Mouse (Mus musculus): Measurements from ENCODE around the gene AL731706.2. TPM values are rescaled to one million over a fixed set of nuclear protein-coding genes. Genes with fewer than 3 reads are reported as not detected.

The AL731706.2 gene
- 34.1 and 36.1 TPM in 2 replicates for polyA plus RNA-seq (2015; fragmentation: Nextera tagmentation; extraction: Ambion mirVana)

- no peak for ATAC-seq (ENCODE audit: low FRiP score, low read depth)
- no peak within 1 kb of the TSS for H3K4me3 ChIP-seq
Measured at GRCm38 (mm10) chr2:136885579-136885978, at the start of gene AL731706.2. AL731706.2 (minus strand) TSS chr2:136885679.

GRCm38 (mm10) chr2:136921003-136921408 is 35.5 kb upstream of the AL731706.2 start:
- H3K27ac ChIP-seq (replicated peaks): no peak overlapping the region
- H3K36me3 ChIP-seq: no peaks in the 10 kb centered on the region
- H3K4me1 ChIP-seq (replicated peaks): no peaks in the 10 kb centered on the region; the same call in 1 of the 2 replicates
- no peak overlapping the region for H3K9ac ChIP-seq
- H3K9me3 ChIP-seq: no peaks in the 10 kb centered on the region
- H3K4me3 ChIP-seq: no peak overlapping the region
- ATAC-seq (ENCODE audit: low FRiP score, low read depth): no peak
- H3K4me2 ChIP-seq: no peak overlapping the region
- 54% methylated on average over 4 of the region's 4 CpGs for WGBS
- no peaks in the 10 kb centered on the region for H3K27me3 ChIP-seq

More at GRCm38 (mm10) chr2:136885579-136885978, at the start of gene AL731706.2:
- Histone ChIP-seq H3K9me3 (no peaks in the 10 kb centered on the region), H3K27me3 (no peaks in the 10 kb centered on the region), H3K9ac (no peak within 1 kb of the TSS), H3K4me2 (no peak within 1 kb of the TSS), H3K27ac (replicated peaks) (no peak within 1 kb of the TSS), H3K36me3 (peaks cover 32% of the 10 kb centered on the region), H3K4me1 (replicated peaks) (peaks cover 16% of the 10 kb centered on the region)
- WGBS: 97% methylated on average over 2 of the region's 2 CpGs

- no peak overlapping the region for H3K9ac ChIP-seq
Measured at GRCm38 (mm10) chr2:136920257-136920993, 34.9 kb upstream of the AL731706.2 start.

DNA sequence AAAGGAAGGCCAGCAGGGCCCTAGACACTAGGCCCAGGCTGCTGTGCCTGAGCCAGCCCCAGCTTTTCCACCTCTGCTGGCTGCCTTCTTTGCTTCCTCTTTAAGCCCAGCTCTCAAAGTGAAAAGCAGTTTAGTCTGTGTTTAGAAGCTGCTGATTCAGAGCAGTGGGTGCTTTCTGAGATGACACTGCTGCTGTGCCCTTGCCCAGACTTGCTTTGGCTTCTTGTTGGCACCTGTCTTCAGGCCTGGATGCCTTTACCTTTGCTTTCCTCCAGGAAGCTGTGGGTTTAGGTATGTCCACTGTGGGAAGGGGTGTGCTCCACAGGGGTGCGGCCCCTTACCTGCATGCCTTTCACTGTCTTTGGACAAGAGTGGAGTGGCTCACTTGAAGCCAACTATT is 34.0 kb upstream of the AL731706.2 start:
- Histone ChIP-seq H3K9ac (no peak overlapping the region), H3K4me2 (no peak overlapping the region), H3K4me1 (replicated peaks) (no peaks in the 10 kb centered on the region; the same call in 1 of the 2 replicates), H3K27me3 (no peaks in the 10 kb centered on the region), H3K36me3 (no peaks in the 10 kb centered on the region), H3K9me3 (no peaks in the 10 kb centered on the region), H3K27ac (replicated peaks) (no peak overlapping the region), H3K4me3 (no peak overlapping the region)
- 94% methylated on average over 1 of the region's 1 CpGs for WGBS
- ATAC-seq (ENCODE audit: low FRiP score, low read depth): no peak

More at GRCm38 (mm10) chr2:136920257-136920993, 34.9 kb upstream of the AL731706.2 start:
- Histone ChIP-seq H3K9me3 (no peaks in the 10 kb centered on the region), H3K4me3 (no peak overlapping the region), H3K4me1 (replicated peaks) (no peaks in the 10 kb centered on the region; the same call in 1 of the 2 replicates), H3K27ac (replicated peaks) (no peak overlapping the region), H3K36me3 (no peaks in the 10 kb centered on the region), H3K27me3 (no peaks in the 10 kb centered on the region), H3K4me2 (no peak overlapping the region)
- no peak for ATAC-seq (ENCODE audit: low FRiP score, low read depth)
- WGBS: 91% methylated on average over 3 of the region's 3 CpGs

- Histone ChIP-seq H3K9me3 (no peaks in the 10 kb centered on the region), H3K27me3 (no peaks in the 10 kb centered on the region), H3K4me1 (replicated peaks) (peaks cover 6% of the 10 kb centered on the region), H3K4me2 (no peak overlapping the region), H3K9ac (no peak overlapping the region), H3K36me3 (no peaks in the 10 kb centered on the region), H3K27ac (replicated peaks) (no peak overlapping the region), H3K4me3 (no peak overlapping the region)
- WGBS: 26% methylated on average over 3 of the region's 3 CpGs
- peak; percentile 81 for ATAC-seq (ENCODE audit: low FRiP score, low read depth)
Measured at GRCm38 (mm10) chr2:136914334-136914902, 28.9 kb upstream of the AL731706.2 start.

- H3K9ac ChIP-seq: no peak overlapping the region
- H3K4me3 ChIP-seq: no peak overlapping the region
- H3K36me3 ChIP-seq: no peaks in the 10 kb centered on the region
- H3K4me1 ChIP-seq (replicated peaks): peaks cover 6% of the 10 kb centered on the region
- 37% methylated on average over 3 of the region's 3 CpGs for WGBS
- H3K4me2 ChIP-seq: no peak overlapping the region
- H3K27ac ChIP-seq (replicated peaks): no peak overlapping the region
- no peak for ATAC-seq (ENCODE audit: low FRiP score, low read depth)
- H3K9me3 ChIP-seq: no peaks in the 10 kb centered on the region
- no peaks in the 10 kb centered on the region for H3K27me3 ChIP-seq
Measured at GRCm38 (mm10) chr2:136913021-136913420, 27.5 kb upstream of the AL731706.2 start.

DNA sequence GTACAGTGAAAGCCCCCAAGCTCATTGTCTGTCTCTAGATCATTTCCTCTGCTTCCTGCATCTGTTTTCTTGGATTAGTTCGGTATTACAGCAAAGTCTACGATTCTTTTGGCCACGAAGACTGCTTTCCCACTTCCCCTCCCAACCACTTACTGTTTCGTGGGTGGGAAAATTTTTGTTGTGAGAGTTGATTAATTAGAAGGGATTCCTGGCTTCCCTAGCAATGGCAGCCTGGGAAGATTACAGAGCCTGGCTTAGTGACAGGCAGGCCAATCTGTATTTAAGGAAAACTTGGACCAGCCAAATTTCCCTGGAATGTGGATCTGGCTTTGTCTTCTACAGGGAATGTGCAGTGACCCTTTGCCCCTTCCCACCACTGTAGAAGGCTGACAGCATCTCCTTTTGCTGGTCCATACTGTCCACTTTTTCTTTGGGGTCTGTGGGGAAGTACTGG is 26.5 kb upstream of the AL731706.2 start:
- Histone ChIP-seq H3K9me3 (no peaks in the 10 kb centered on the region), H3K27ac (replicated peaks) (no peak overlapping the region; the same call in 1 of the 2 replicates), H3K36me3 (no peaks in the 10 kb centered on the region), H3K27me3 (no peaks in the 10 kb centered on the region), H3K4me2 (no peak overlapping the region), H3K4me1 (replicated peaks) (peaks cover 6% of the 10 kb centered on the region), H3K4me3 (no peak overlapping the region), H3K9ac (no peak overlapping the region)
- 8% methylated on average over 4 of the region's 4 CpGs for WGBS
- ATAC-seq (ENCODE audit: low FRiP score, low read depth): 0 out of 2 replicates have a peak, but pooled peaks have one; percentile 23

- 67% methylated on average over 2 of the region's 2 CpGs for WGBS
- ATAC-seq (ENCODE audit: low FRiP score, low read depth): no peak
Measured at GRCm38 (mm10) chr2:136909298-136909697, 23.8 kb upstream of the AL731706.2 start.

GRCm38 (mm10) chr2:136908596-136908995 is 23.1 kb upstream of the AL731706.2 start:
- no peak overlapping the region for H3K4me3 ChIP-seq
- H3K27me3 ChIP-seq: no peaks in the 10 kb centered on the region
- H3K4me2 ChIP-seq: no peak overlapping the region
- ATAC-seq (ENCODE audit: low FRiP score, low read depth): no peak
- WGBS: 60% methylated on average over 3 of the region's 3 CpGs
- no peak overlapping the region for H3K9ac ChIP-seq
- H3K9me3 ChIP-seq: no peaks in the 10 kb centered on the region
- no peak overlapping the region for H3K27ac ChIP-seq (replicated peaks)
- peaks cover 6% of the 10 kb centered on the region for H3K4me1 ChIP-seq (replicated peaks)
- H3K36me3 ChIP-seq: peaks cover 3% of the 10 kb centered on the region; the same call in 1 of the 2 replicates

More at GRCm38 (mm10) chr2:136909298-136909697, 23.8 kb upstream of the AL731706.2 start:
- Histone ChIP-seq H3K4me2 (no peak overlapping the region), H3K9ac (no peak overlapping the region), H3K4me1 (replicated peaks) (peaks cover 6% of the 10 kb centered on the region), H3K4me3 (no peak overlapping the region), H3K27me3 (no peaks in the 10 kb centered on the region), H3K9me3 (no peaks in the 10 kb centered on the region), H3K27ac (replicated peaks) (no peak overlapping the region), H3K36me3 (peaks cover 3% of the 10 kb centered on the region; the same call in 1 of the 2 replicates)

- H3K36me3 ChIP-seq: no peaks in the 10 kb centered on the region
- H3K4me1 ChIP-seq (replicated peaks): peaks cover 8% of the 10 kb centered on the region; the same call in 1 of the 2 replicates
- no peak overlapping the region for H3K4me3 ChIP-seq
- H3K9ac ChIP-seq: no peak overlapping the region
- H3K9me3 ChIP-seq: no peaks in the 10 kb centered on the region
- ATAC-seq (ENCODE audit: low FRiP score, low read depth): no peak
- whole genome bisulfite sequencing: 77% methylated on average over 2 of the region's 2 CpGs
- no peaks in the 10 kb centered on the region for H3K27me3 ChIP-seq
- H3K4me2 ChIP-seq: no peak overlapping the region
- H3K27ac ChIP-seq (replicated peaks): no peak overlapping the region
Measured at GRCm38 (mm10) chr2:136896131-136896530, 10.7 kb upstream of the AL731706.2 start.

GRCm38 (mm10) chr2:136894494-136894893 is 9.0 kb upstream of the AL731706.2 start:
- peaks cover 18% of the 10 kb centered on the region for H3K4me1 ChIP-seq (replicated peaks)

GRCm38 (mm10) chr2:136891951-136892371 is 6.5 kb upstream of the AL731706.2 start:
- H3K36me3 ChIP-seq: no peaks in the 10 kb centered on the region
- under 1% methylated on average over 23 of the region's 23 CpGs for WGBS

More at GRCm38 (mm10) chr2:136894494-136894893, 9.0 kb upstream of the AL731706.2 start:
- no peaks in the 10 kb centered on the region for H3K36me3 ChIP-seq
- WGBS: 60% methylated on average over 2 of the region's 2 CpGs
- ATAC-seq (ENCODE audit: low FRiP score, low read depth): no peak
- no peaks in the 10 kb centered on the region for H3K27me3 ChIP-seq
- H3K27ac ChIP-seq (replicated peaks): no peak overlapping the region
- H3K4me3 ChIP-seq: no peak overlapping the region
- H3K9me3 ChIP-seq: no peaks in the 10 kb centered on the region
- no peak overlapping the region for H3K4me2 ChIP-seq
- H3K9ac ChIP-seq: no peak overlapping the region

More at GRCm38 (mm10) chr2:136891951-136892371, 6.5 kb upstream of the AL731706.2 start:
- ATAC-seq (ENCODE audit: low FRiP score, low read depth): peak; percentile 84
- H3K9me3 ChIP-seq: no peaks in the 10 kb centered on the region
- peak overlapping the region; percentile 62 for H3K4me2 ChIP-seq
- H3K27me3 ChIP-seq: no peaks in the 10 kb centered on the region
- peak overlapping the region; percentile 96 for H3K27ac ChIP-seq (replicated peaks)
- peak overlapping the region; percentile 69 for H3K4me3 ChIP-seq
- H3K9ac ChIP-seq: peak overlapping the region; percentile 68
- H3K4me1 ChIP-seq (replicated peaks): peaks cover 25% of the 10 kb centered on the region

Measured in hindbrain, embryonic 15.5 days (tissue).